Mouse (Mus musculus) macrophage (primary cell): ENCODE measurements at regions not wholly inside any gene's neighbourhood (a gene's known extent, or its start where the extent isn't known, plus 50 kb on each side); places are given as distances from the start of the nearest gene placed in this dataset.

ENCODE experiments used
- H3K27ac ChIP-seq: fragments of 350-480 bp; formaldehyde crosslinking; 2 replicates; pipeline ENCODE4 v1.9.0; 2021
- H3K36me3 ChIP-seq: fragments of 350-480 bp; formaldehyde crosslinking; 2 replicates; pipeline ENCODE4 v1.9.0; 2021; ENCODE audit errors: inconsistent target
- H3K4me3 ChIP-seq: fragments of 350-480 bp; formaldehyde crosslinking; 2 replicates; pipeline ENCODE4 v1.9.0; 2021; ENCODE audit errors: inconsistent target
- H3K79me2 ChIP-seq: fragments of 350-480 bp; formaldehyde crosslinking; 2 replicates; pipeline ENCODE4 v1.9.0; 2021; ENCODE audit errors: inconsistent target
- WGBS: methylation state at CpG from one replicate; pipeline ENCODE4 v1.1.7; 2026; ENCODE audit warnings: inconsistent platforms; ENCODE audit not compliant: missing documents; 5-methylcytosine and 5-hydroxymethylcytosine counted together

DNA sequence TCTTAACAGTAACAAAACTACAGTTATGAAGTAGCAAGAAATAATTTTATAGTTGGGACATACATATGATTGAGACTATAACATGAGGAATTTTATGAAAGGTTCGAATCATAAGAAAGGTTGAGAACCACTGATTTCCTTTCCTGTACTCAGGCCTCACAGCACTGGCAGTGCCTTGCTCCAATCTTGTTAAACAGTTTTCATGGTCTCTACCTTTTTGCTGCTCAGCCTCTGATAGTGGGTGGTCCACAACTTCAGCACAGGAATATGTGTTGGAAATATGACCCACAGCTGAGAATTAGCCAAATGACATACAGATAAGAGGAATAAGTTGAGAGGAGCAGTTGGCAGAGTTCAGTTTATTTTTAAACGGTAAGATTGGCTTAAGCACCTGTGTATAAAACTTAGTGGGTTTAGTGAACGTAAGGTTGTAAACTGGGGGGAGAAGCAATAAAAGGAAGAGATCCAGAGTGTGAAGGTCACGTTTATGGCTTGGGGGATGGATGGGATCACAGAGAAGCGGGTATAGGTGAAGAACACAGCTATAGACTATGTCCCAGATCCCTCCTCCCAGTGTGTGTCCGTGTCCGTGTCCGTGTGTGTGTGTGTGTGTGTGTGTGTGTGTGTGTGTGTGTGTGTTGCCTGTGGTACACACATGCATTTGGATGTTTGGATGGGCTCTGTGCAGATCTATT is 596.3 kb upstream of the Pkn2 start:
- no peak overlapping the region for H3K27ac ChIP-seq
- no peaks in the 10 kb centered on the region for H3K36me3 ChIP-seq
- 81% methylated on average over 8 of the region's 8 CpGs for WGBS
- H3K4me3 ChIP-seq, result no peak overlapping the region
- H3K79me2 ChIP-seq, result no peaks in the 10 kb centered on the region

- Histone ChIP-seq H3K27ac (no peak overlapping the region), H3K4me3 (no peak overlapping the region), H3K36me3 (no peaks in the 10 kb centered on the region), H3K79me2 (no peaks in the 10 kb centered on the region)
- 96% methylated on average over 5 of the region's 5 CpGs for WGBS
Measured at GRCm38 (mm10) chr3:143475461-143475860, 593.7 kb upstream of the Pkn2 start.

DNA sequence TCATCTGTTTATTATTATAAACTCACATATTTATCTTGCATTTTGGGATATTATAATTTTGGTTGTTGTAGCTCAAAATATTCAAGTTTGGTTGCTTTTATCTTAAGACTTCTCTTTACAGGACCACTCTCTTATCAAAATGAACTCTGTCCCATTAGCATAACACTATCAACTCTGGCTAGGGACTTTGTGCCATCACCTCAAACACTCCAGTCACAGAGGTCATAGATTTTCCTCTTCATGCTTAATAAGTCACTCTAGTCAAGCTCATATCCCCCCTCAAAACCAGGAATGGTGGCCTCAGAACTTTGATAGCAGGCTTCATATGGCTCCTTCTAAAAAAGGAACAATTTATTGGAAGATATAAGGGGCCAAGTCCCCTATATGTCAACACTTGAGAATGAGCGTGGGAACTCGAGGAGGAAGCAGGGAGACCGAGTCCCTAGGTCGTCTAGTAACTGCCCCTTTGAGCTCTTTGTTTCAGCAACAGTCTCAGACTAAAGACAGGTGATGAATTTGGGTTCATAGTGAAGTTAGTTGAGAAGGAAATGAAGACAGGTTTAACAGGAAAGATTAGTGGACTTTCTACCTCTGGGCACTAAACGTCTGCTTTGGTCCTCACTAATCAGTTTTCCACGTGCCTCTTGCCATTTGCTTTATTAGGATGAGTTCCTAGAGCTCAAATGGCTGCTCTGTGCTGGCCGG is 565.4 kb upstream of the Pkn2 start:
- Histone ChIP-seq H3K36me3 (no peaks in the 10 kb centered on the region), H3K27ac (no peak overlapping the region), H3K79me2 (no peaks in the 10 kb centered on the region), H3K4me3 (no peak overlapping the region)
- 86% methylated on average over 7 of the region's 7 CpGs for WGBS

DNA sequence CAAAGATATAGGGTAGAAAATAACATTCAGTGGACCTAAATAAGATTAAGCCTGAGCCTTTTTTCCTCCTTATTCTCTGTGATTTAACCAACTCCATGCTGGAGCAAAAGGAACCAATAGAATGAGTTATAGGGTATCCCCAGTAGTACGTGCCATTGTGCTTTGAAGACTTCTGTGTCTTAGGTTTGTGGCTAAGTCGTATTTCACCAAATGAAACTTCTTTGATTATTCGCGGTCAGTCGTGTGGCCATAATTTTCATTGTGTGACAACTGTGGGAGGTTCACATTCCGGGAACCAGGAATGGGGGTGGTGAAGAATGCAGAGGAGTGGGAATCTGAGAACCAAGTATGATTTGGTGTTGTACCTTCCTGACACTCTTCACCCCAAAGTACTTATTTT is 535.6 kb upstream of the Pkn2 start:
- Histone ChIP-seq H3K27ac (no peak overlapping the region), H3K79me2 (no peaks in the 10 kb centered on the region), H3K4me3 (no peak overlapping the region), H3K36me3 (no peaks in the 10 kb centered on the region)
- 87% methylated on average over 6 of the region's 6 CpGs for WGBS

DNA sequence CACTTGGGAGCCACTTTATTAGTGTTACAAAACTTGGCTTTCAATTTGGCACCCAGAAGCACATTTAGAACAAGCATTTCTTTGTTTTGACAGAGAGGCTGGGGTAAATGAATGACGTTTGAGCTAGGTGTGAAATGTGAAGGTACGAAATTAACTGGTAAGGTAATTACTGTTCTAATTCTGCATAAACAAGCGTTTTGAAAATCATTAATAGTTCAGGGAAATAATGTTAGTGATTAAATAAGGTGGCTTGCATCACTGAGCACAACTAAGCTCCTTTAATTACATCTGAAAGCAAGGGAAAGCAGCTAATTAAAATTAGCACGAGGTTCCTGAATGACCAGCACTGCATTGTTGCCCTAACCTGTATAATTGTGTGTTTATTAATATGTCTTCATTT is 529.9 kb upstream of the Pkn2 start:
- no peaks in the 10 kb centered on the region for H3K79me2 ChIP-seq
- no peak overlapping the region for H3K27ac ChIP-seq
- no peak overlapping the region for H3K4me3 ChIP-seq
- WGBS, result 82% methylated on average over 4 of the region's 4 CpGs
- no peaks in the 10 kb centered on the region for H3K36me3 ChIP-seq

DNA sequence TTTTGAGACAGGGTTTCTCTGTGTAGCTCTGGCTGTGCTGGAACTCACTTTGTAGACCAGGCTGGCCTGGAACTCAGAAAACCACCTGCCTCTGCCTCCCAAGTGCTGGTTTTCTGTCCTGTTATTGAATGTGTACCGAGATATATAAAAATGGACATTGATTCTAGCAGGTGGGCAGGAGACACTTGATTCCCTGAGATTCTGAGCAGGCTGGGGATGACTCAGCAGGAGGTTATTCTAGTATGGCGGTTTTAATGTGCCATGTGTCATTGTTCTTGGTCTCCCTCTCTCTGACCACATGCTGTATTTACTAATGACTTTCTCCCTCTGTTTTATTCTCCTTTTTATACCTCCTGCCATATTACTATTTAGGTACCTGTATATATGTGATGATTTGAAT is 517.2 kb upstream of the Pkn2 start:
- 92% methylated on average over 2 of the region's 2 CpGs for WGBS
- H3K4me3 ChIP-seq, result no peak overlapping the region
- no peak overlapping the region for H3K27ac ChIP-seq
- no peaks in the 10 kb centered on the region for H3K36me3 ChIP-seq
- no peaks in the 10 kb centered on the region for H3K79me2 ChIP-seq

- Histone ChIP-seq H3K27ac (no peak overlapping the region), H3K79me2 (no peaks in the 10 kb centered on the region), H3K4me3 (no peak overlapping the region), H3K36me3 (no peaks in the 10 kb centered on the region)
- 90% methylated on average over 1 of the region's 1 CpGs for WGBS
Measured at GRCm38 (mm10) chr3:143384357-143384756, 502.6 kb upstream of the Pkn2 start.

GRCm38 (mm10) chr3:143379193-143379592 is 497.4 kb upstream of the Pkn2 start:
- Histone ChIP-seq H3K27ac (no peak overlapping the region), H3K4me3 (no peak overlapping the region), H3K36me3 (no peaks in the 10 kb centered on the region), H3K79me2 (no peaks in the 10 kb centered on the region)
- WGBS, result 4% methylated on average over 11 of the region's 13 CpGs

- Histone ChIP-seq H3K27ac (no peak overlapping the region), H3K79me2 (no peaks in the 10 kb centered on the region), H3K4me3 (no peak overlapping the region), H3K36me3 (no peaks in the 10 kb centered on the region)
- WGBS, result 71% methylated on average over 5 of the region's 5 CpGs
Measured at GRCm38 (mm10) chr3:143377446-143377845, 495.6 kb upstream of the Pkn2 start.

DNA sequence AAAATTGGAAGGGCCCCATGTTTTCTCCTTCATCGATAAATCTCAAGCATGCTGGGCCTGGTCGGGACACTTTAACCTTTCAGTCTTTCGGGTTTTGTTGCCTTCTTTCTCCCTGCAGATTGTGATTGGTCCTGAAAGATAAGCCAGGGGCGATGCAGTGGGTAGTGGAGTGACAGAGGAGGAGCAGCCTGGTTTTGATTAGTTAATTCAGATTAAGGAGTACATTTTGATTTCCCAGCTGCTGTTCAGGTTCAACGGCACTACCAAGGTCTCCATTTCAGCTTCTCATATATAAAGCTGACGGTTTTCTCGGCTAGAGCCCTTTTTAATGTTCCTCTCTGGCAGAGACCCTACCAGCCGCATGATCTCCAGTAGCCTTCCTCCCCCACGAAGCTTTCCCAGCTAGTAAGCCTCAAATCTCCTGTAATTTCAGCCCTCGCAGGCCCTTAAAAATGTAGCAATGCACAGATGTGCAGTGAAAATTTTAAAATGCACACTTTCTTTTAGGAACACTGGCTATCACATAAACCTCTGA is 493.8 kb upstream of the Pkn2 start:
- H3K27ac ChIP-seq, result no peak overlapping the region
- H3K4me3 ChIP-seq, result no peak overlapping the region
- WGBS, result 89% methylated on average over 10 of the region's 10 CpGs
- H3K79me2 ChIP-seq, result no peaks in the 10 kb centered on the region
- H3K36me3 ChIP-seq, result no peaks in the 10 kb centered on the region

DNA sequence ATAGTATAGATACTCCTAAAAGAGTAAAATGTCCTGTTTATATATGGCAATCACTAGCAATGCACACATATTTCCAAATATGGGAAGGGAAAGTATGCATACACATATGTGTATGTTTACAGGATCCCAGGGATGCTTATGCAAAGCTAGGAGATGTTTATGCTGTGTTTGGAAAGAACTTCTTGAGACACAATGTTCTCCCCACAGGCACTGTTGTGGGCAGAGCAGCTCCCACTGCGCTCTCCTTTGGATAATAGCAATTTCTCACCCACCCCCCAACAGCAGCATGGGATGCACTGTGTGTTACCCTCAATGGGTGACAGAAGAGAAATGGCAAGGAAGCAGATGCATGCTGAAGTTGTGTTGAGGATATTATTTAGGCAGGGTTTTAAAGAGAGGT is 491.7 kb upstream of the Pkn2 start:
- no peak overlapping the region for H3K4me3 ChIP-seq
- 88% methylated on average over 1 of the region's 1 CpGs for WGBS
- no peak overlapping the region for H3K27ac ChIP-seq
- H3K36me3 ChIP-seq, result no peaks in the 10 kb centered on the region
- no peaks in the 10 kb centered on the region for H3K79me2 ChIP-seq

DNA sequence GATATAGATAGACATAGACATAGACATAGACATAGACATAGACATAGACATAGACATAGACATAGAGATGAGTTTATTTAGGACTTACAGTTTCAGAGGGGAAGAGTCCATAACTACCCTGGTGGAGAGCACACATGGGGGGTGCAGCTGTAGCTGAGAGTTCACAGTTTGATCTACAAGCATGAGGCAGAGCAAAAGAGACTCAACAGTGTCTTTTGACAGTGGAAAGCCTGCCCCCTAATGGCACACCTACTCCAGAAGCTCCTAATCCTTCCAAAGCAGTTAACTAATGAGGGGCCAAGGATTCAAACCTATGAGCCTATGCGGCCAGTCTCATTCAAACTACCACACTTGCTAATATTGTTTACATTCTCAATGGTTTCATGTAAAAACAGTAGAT is 487.2 kb upstream of the Pkn2 start:
- no peaks in the 10 kb centered on the region for H3K36me3 ChIP-seq
- H3K79me2 ChIP-seq, result no peaks in the 10 kb centered on the region
- WGBS, result 87% methylated on average over 1 of the region's 1 CpGs
- no peak overlapping the region for H3K27ac ChIP-seq
- H3K4me3 ChIP-seq, result no peak overlapping the region

- Histone ChIP-seq H3K36me3 (no peaks in the 10 kb centered on the region), H3K27ac (no peak overlapping the region), H3K79me2 (no peaks in the 10 kb centered on the region), H3K4me3 (no peak overlapping the region)
- WGBS, result 93% methylated on average over 7 of the region's 7 CpGs
Measured at GRCm38 (mm10) chr3:143340032-143340431, 458.2 kb upstream of the Pkn2 start.

DNA sequence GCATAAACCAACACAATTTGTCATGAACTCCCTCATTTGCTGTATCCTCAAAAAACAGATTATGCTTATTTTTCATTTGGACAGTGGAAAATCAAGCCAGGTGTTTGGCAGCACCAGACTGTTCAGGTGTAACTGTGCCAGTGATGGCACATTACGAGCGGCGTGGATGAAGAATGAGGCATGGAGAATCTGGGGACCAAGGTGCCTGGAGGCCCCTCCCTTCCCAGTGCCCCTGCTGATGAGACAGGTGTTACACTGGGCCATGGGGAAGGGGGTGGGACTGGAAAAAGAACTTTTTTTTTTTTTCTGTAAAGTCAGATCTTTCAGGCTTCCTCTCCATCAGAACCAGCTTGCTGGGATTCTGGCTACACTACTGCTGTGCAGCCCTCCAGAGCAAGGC is 451.5 kb upstream of the Pkn2 start:
- H3K4me3 ChIP-seq, result no peak overlapping the region
- no peak overlapping the region for H3K27ac ChIP-seq
- 100% methylated on average over 3 of the region's 3 CpGs for WGBS
- H3K36me3 ChIP-seq, result no peaks in the 10 kb centered on the region
- no peaks in the 10 kb centered on the region for H3K79me2 ChIP-seq

GRCm38 (mm10) chr3:143328521-143328920 is 446.7 kb upstream of the Pkn2 start:
- Histone ChIP-seq H3K27ac (no peak overlapping the region), H3K36me3 (no peaks in the 10 kb centered on the region), H3K79me2 (no peaks in the 10 kb centered on the region), H3K4me3 (no peak overlapping the region)
